In genomic region chr6:36508469-36508868, GRCm38 (mm10) we compare ENCODE assay signal across 9 mouse cellular contexts.
"Had no signal": no experiment of that assay in that cellular context is flagged by ENCODE, and none has a peak within 500 bp of the region (broad histone marks: within the 10 kb centered on the region; RNA-seq: fewer than 3 reads in every experiment).

No protein-coding gene starts in this region.

- H3K4me3 ChIP-seq: left cerebral cortex, adult 2 months; liver, embryonic 13.5 days had no signal

- H3K9me3 ChIP-seq: liver, embryonic 13.5 days had no signal

- H3K36me3 ChIP-seq: liver, embryonic 13.5 days had no signal

- H3K4me2 ChIP-seq: liver, embryonic 13.5 days; midbrain, embryonic 11.5 days had no signal

- DNase-seq: kidney, postnatal 10 days; layer of hippocampus, postnatal 36 days; liver, embryonic 13.5 days; lung, adult 2 months; midbrain, embryonic 14.5 days; thymus, adult 18-20 months; thymus, postnatal 36 days had no signal

- H3K4me1 ChIP-seq: liver, embryonic 13.5 days had no signal

- H3K9ac ChIP-seq: liver, embryonic 13.5 days had no signal

- H3K27me3 ChIP-seq: liver, embryonic 13.5 days had no signal

- H3K27ac ChIP-seq: left cerebral cortex, adult 2 months; liver, embryonic 13.5 days had no signal
